Mouse (Mus musculus): ENCODE results near the gene 2310050C09Rik.

GRCm38 (mm10) chr3:92825808-92826207 lies 44.2 kb downstream of the 2310050C09Rik start:
- TF ChIP-seq EP300 (IDR thresholded peaks at IDR 0.05; ENCODE audit: low read depth), result no peak
- TF ChIP-seq CTCF (IDR thresholded peaks at IDR 0.05; ENCODE audit: low read depth), result no peak
